Mouse (Mus musculus) skeletal muscle tissue, postnatal 0 days (tissue): ENCODE results near the gene Ccp110. TPM values are rescaled to one million over a fixed set of nuclear protein-coding genes. Genes with fewer than 3 reads are reported as not detected.

Source experiments
- polyA plus RNA-seq: library from polyadenylated mRNA; unstranded; fragments of >200 nt; fragmentation: Nextera tagmentation; extraction: Ambion mirVana; gene quantifications from 2 replicates; pipeline ENCODE4 v1.2.1, GENCODE M21; 2015

Ccp110 gene
- 2.6 and 2.9 TPM in 2 replicates for polyA plus RNA-seq

GRCm38 (mm10) chr7:118712228-118713173 is at the start of gene Ccp110:
Ccp110 (plus strand) TSS chr7:118712552.

GRCm38 (mm10) chr7:118705101-118705961 is 7.0 kb upstream of the Ccp110 start, which contains the start of gene Gde1:
Gde1 (minus strand) TSS chr7:118705778.

GRCm38 (mm10) chr7:118739975-118740531 is 27.7 kb downstream of the Ccp110 start, which contains the start of gene Vps35l:
Vps35l (plus strand) TSS chr7:118740226.

Other genes starting within 250 kb of the Ccp110 start
- gene Itpripl2, start 220.6 kb upstream of the Ccp110 start, polyA plus RNA-seq: 4.4 and 5.7 TPM in 2 replicates
- 134 and 156 TPM in 2 replicates for gene Coq7, start 179.2 kb upstream of the Ccp110 start, polyA plus RNA-seq
- gene Tmc7, start 127.8 kb upstream of the Ccp110 start, polyA plus RNA-seq: 2.4 and 2.7 TPM in 2 replicates
- gene Tmc5, start 115.3 kb upstream of the Ccp110 start, polyA plus RNA-seq: 0.19 and 0.29 TPM in 2 replicates
- 62.2 and 62.9 TPM in 2 replicates for gene Gde1, start 6.8 kb upstream of the Ccp110 start, polyA plus RNA-seq
- gene Vps35l, start 27.7 kb downstream of the Ccp110 start, polyA plus RNA-seq: 37.3 and 38.5 TPM in 2 replicates
- 1.5 and 1.7 TPM in 2 replicates for gene Iqck, start 143.2 kb downstream of the Ccp110 start, polyA plus RNA-seq
- 40.2 and 42.6 TPM in 2 replicates for gene Knop1, start 143.7 kb downstream of the Ccp110 start, polyA plus RNA-seq